Mouse (Mus musculus): ENCODE measurements around the gene Cacna1f. TPM values are rescaled to one million over a fixed set of nuclear protein-coding genes. Genes with fewer than 3 reads are reported as not detected.

Gene Cacna1f
- total and polyA plus RNA-seq, 3 experiments, result 0.21 TPM; not detected in 2

- in situ Hi-C loops (cut with MboI; ENCODE audit: low pct_ligation_motif_present, low pct_unique_long_range_greater_than_20kb, low sequenced_read_pairs), result no loop called here
- dilution Hi-C loops (cut with MboI; ENCODE audit: extremely low pct_ligation_motif_present, extremely low pct_unique_long_range_greater_than_20kb, low sequenced_read_pairs), result no loop called here
- H3K4me3 ChIP-seq (replicated peaks in 1 of 3; ENCODE audit: low read depth in 2 of 3, low read length in 2 of 3, poor library complexity in 1 of 3), result no peak overlapping the region
- DNase-seq (ENCODE audit: extremely low read depth), result no peak
- peaks cover 41 to 57% of the 10 kb centered on the region in 2 experiments for H3K36me3 ChIP-seq (replicated peaks in 1 of 2; ENCODE audit: control insufficient read depth in 1 of 2, insufficient read depth in 1 of 2, low read length in 1 of 2)
- no peak for TF ChIP-seq JUND (conservative IDR thresholded peaks at IDR 0.05; ENCODE audit: low read depth, low read length)
- no peak for TF ChIP-seq NRF1 (IDR thresholded peaks at IDR 0.05; ENCODE audit: low read depth, low read length)
- TF ChIP-seq POLR2A (IDR thresholded peaks at IDR 0.05; ENCODE audit: low read depth, low read length), result no peak
- TF ChIP-seq EP300 (IDR thresholded peaks at IDR 0.05; ENCODE audit: low read length), result no peak
- TF ChIP-seq SIN3A (IDR thresholded peaks at IDR 0.05; ENCODE audit: low read length), result no peak
- no peak for TF ChIP-seq ZMIZ1 (IDR thresholded peaks at IDR 0.05; ENCODE audit: low read depth, low read length)
- TF ChIP-seq SMC3 (IDR thresholded peaks at IDR 0.05; ENCODE audit: low read depth, low read length), result no peak
- TF ChIP-seq NELFE (IDR thresholded peaks at IDR 0.05; ENCODE audit: low read depth, low read length), result no peak
- no peak for TF ChIP-seq CHD1 (IDR thresholded peaks at IDR 0.05; ENCODE audit: low read depth, low read length)
- TF ChIP-seq POLR2AphosphoS2 (IDR thresholded peaks at IDR 0.05; ENCODE audit: low read depth, low read length), result no peak
- no peak for TF ChIP-seq E2F4 (IDR thresholded peaks at IDR 0.05; ENCODE audit: insufficient replicate concordance, low read depth, low read length)
- no peak for TF ChIP-seq RCOR1 (conservative IDR thresholded peaks at IDR 0.05; ENCODE audit: low read depth, low read length)
- TF ChIP-seq ETS1 (conservative IDR thresholded peaks at IDR 0.05; ENCODE audit: low read depth, low read length), result no peak
- TF ChIP-seq TCF12 (IDR thresholded peaks at IDR 0.05; ENCODE audit: low read depth, low read length), result no peak
- no peak for TF ChIP-seq KAT2A (IDR thresholded peaks at IDR 0.05; ENCODE audit: insufficient replicate concordance, low read length)
- TF ChIP-seq GABPA (IDR thresholded peaks at IDR 0.05; ENCODE audit: insufficient replicate concordance, low read depth, low read length), result no peak
- TF ChIP-seq CTCF (conservative IDR thresholded peaks at IDR 0.05 in 1 of 2, IDR thresholded peaks at IDR 0.05 in 1 of 2; ENCODE audit: low read depth in 2 of 2, low read length in 2 of 2), result no peak
- no peak for TF ChIP-seq MYC (IDR thresholded peaks at IDR 0.05; ENCODE audit: low read depth, low read length)
- H3K9me3 ChIP-seq (replicated peaks; ENCODE audit: low read length), result no peaks in the 10 kb centered on the region
- no peaks in the 10 kb centered on the region for H3K27me3 ChIP-seq (replicated peaks)
- peaks cover 11% of the 10 kb centered on the region for H3K79me2 ChIP-seq (replicated peaks; ENCODE audit: control insufficient read depth, extremely low read depth, insufficient read depth, poor library complexity, severe bottlenecking)
- no peak overlapping the region for H3K4me2 ChIP-seq (ENCODE audit: insufficient read depth, low read depth, poor library complexity, severe bottlenecking)
- no peak overlapping the region for H3K27ac ChIP-seq (ENCODE audit: insufficient read depth, low read depth)
- H3K4me1 ChIP-seq (ENCODE audit: control insufficient read depth in 1 of 2, insufficient read depth in 2 of 2), result peaks cover 10 to 15% of the 10 kb centered on the region in 2 experiments
- no peak overlapping the region for H3K9ac ChIP-seq (ENCODE audit: insufficient read depth, low read depth)
Measured at GRCm38 (mm10) chrX:7665739-7666502, 59.0 kb downstream of the Cacna1f start.

GRCm38 (mm10) chrX:7670390-7670881 is 63.6 kb downstream of the Cacna1f start:
- H3K36me3 ChIP-seq (replicated peaks in 1 of 2; ENCODE audit: control insufficient read depth in 1 of 2, insufficient read depth in 1 of 2, low read length in 1 of 2), result peaks cover 27 to 31% of the 10 kb centered on the region in 2 experiments
- H3K4me1 ChIP-seq (ENCODE audit: control insufficient read depth in 1 of 2, insufficient read depth in 2 of 2), result peaks cover 8 to 19% of the 10 kb centered on the region in 2 experiments; a peak in 3 of 4 replicates
- H3K9ac ChIP-seq (ENCODE audit: insufficient read depth, low read depth), result peak overlapping the region; percentile 89
- no peaks in the 10 kb centered on the region for H3K9me3 ChIP-seq (replicated peaks; ENCODE audit: low read length)
- H3K4me3 ChIP-seq (replicated peaks in 1 of 3; ENCODE audit: low read depth in 2 of 3, low read length in 2 of 3, poor library complexity in 1 of 3), result peak overlapping the region; percentile 67 to 93 (median 72)
- H3K4me2 ChIP-seq (ENCODE audit: insufficient read depth, low read depth, poor library complexity, severe bottlenecking), result peak overlapping the region; percentile 44; the same call in 1 of the 2 replicates
- peak overlapping the region; percentile 96 for H3K27ac ChIP-seq (ENCODE audit: insufficient read depth, low read depth)
- H3K79me2 ChIP-seq (replicated peaks; ENCODE audit: control insufficient read depth, extremely low read depth, insufficient read depth, poor library complexity, severe bottlenecking), result peaks cover 15% of the 10 kb centered on the region
- DNase-seq (ENCODE audit: extremely low read depth), result peak; percentile 85
- dilution Hi-C loops (cut with MboI; ENCODE audit: extremely low pct_ligation_motif_present, extremely low pct_unique_long_range_greater_than_20kb, low sequenced_read_pairs), result no loop called here
- no peaks in the 10 kb centered on the region for H3K27me3 ChIP-seq (replicated peaks)
- in situ Hi-C loops (cut with MboI; ENCODE audit: low pct_ligation_motif_present, low pct_unique_long_range_greater_than_20kb, low sequenced_read_pairs), result no loop called here
- TF ChIP-seq MYC (IDR thresholded peaks at IDR 0.05; ENCODE audit: low read depth, low read length) (0 out of 2 replicates have a peak, but pooled peaks have one; percentile 12), TCF12 (IDR thresholded peaks at IDR 0.05; ENCODE audit: low read depth, low read length) (0 out of 2 replicates have a peak, but pooled peaks have one; percentile 16), POLR2AphosphoS2 (IDR thresholded peaks at IDR 0.05; ENCODE audit: low read depth, low read length) (no peak), MXI1 (IDR thresholded peaks at IDR 0.05; ENCODE audit: low read depth, low read length) (peak; percentile 93), RCOR1 (conservative IDR thresholded peaks at IDR 0.05; ENCODE audit: low read depth, low read length) (no peak), ZMIZ1 (IDR thresholded peaks at IDR 0.05; ENCODE audit: low read depth, low read length) (no peak), SIN3A (IDR thresholded peaks at IDR 0.05; ENCODE audit: low read length) (peak; percentile 95), BHLHE40 (IDR thresholded peaks at IDR 0.05; ENCODE audit: low read depth, low read length) (no peak), RAD21 (IDR thresholded peaks at IDR 0.05; ENCODE audit: low read depth, low read length) (no peak), HCFC1 (IDR thresholded peaks at IDR 0.05; ENCODE audit: low read depth, low read length) (no peak), NRF1 (IDR thresholded peaks at IDR 0.05; ENCODE audit: low read depth, low read length) (no peak), MEF2A (IDR thresholded peaks at IDR 0.05; ENCODE audit: borderline replicate concordance, low read depth, low read length) (no peak), PAX5 (IDR thresholded peaks at IDR 0.05; ENCODE audit: low read length) (no peak), USF2 (conservative IDR thresholded peaks at IDR 0.05; ENCODE audit: low read depth, low read length) (no peak), NELFE (IDR thresholded peaks at IDR 0.05; ENCODE audit: low read depth, low read length) (no peak), ZKSCAN1 (IDR thresholded peaks at IDR 0.05; ENCODE audit: borderline replicate concordance, low read depth, low read length) (no peak), MAZ (IDR thresholded peaks at IDR 0.05; ENCODE audit: low read depth, low read length) (peak; percentile 88), POLR2A (IDR thresholded peaks at IDR 0.05; ENCODE audit: low read depth, low read length) (no peak; the same call in 1 of the 2 replicates), SMC3 (IDR thresholded peaks at IDR 0.05; ENCODE audit: low read depth, low read length) (no peak), JUN (IDR thresholded peaks at IDR 0.05; ENCODE audit: insufficient read depth, low read depth, low read length) (no peak), USF1 (IDR thresholded peaks at IDR 0.05; ENCODE audit: low read depth, low read length) (no peak), CHD1 (IDR thresholded peaks at IDR 0.05; ENCODE audit: low read depth, low read length) (no peak)
